In genomic region chr5:3952498-3952897, GRCm38 (mm10) we compare ENCODE assay signal across 14 mouse cellular contexts.
"Had no signal": no experiment of that assay in that cellular context is flagged by ENCODE, and none has a peak within 500 bp of the region (broad histone marks: within the 10 kb centered on the region; RNA-seq: fewer than 3 reads in every experiment).

No protein-coding gene starts in this region.

- ATAC-seq: liver, postnatal 0 days; lung, postnatal 0 days; midbrain, embryonic 13.5 days; midbrain, embryonic 15.5 days had no signal

- DNase-seq: liver, postnatal 0 days; lung, adult 2 months; lung, postnatal 14 days; lung, postnatal 36 days; retina, postnatal 1 day; right cerebral cortex, adult 18-20 months; right cerebral cortex, postnatal 25 days; right cerebral cortex, postnatal 4 days; thymus, adult 18-20 months; thymus, postnatal 14 days; thymus, postnatal 36 days had no signal
